Mouse (Mus musculus) neural tube, embryonic 14.5 days (tissue): Measurements from ENCODE around the gene Atg4d. TPM values are rescaled to one million over a fixed set of nuclear protein-coding genes. Genes with fewer than 3 reads are reported as not detected.
A peak's percentile ranks its signal among the peaks of the same experiment; 100 is the strongest.

Experiments used
- ATAC-seq: fragments of 200-750 bp; cut with Nextera tagmentation; 2 replicates; pipeline ENCODE4 v1.8.0; 2017; ENCODE audit warnings: low read depth, mild to moderate bottlenecking, moderate TSS enrichment, moderate library complexity
- H3K27ac ChIP-seq: fragments of 300-500 bp; sonication (generic); 2 replicates; pipeline ENCODE4 v1.5.1; 2014; ENCODE audit warnings: low read depth, mild to moderate bottlenecking, control low read depth, low read length, moderate library complexity, mixed read lengths
- H3K27me3 ChIP-seq: fragments of 300-500 bp; sonication (generic); 2 replicates; pipeline ENCODE4 v1.6.1; 2014; ENCODE audit warnings: low read length; ENCODE audit not compliant: control insufficient read depth, insufficient read depth
- H3K36me3 ChIP-seq: fragments of 300-500 bp; sonication (generic); 2 replicates; pipeline ENCODE4 v1.6.1; 2014; ENCODE audit warnings: low read length, mixed read lengths; ENCODE audit not compliant: control insufficient read depth, insufficient read depth
- H3K4me1 ChIP-seq: fragments of 300-500 bp; sonication (generic); 2 replicates; pipeline ENCODE4 v1.6.1; 2014; ENCODE audit warnings: low read length; ENCODE audit not compliant: control insufficient read depth, insufficient read depth
- H3K4me2 ChIP-seq: fragments of 300-500 bp; sonication (generic); 2 replicates; pipeline ENCODE4 v1.6.1; 2014; ENCODE audit warnings: mild to moderate bottlenecking, low read depth, low read length, control low read depth
- H3K4me3 ChIP-seq: fragments of 300-500 bp; sonication (generic); 2 replicates; pipeline ENCODE4 v1.5.1; 2014; ENCODE audit warnings: low read depth, low read length, control low read depth, mixed read lengths
- H3K9ac ChIP-seq: fragments of 300-500 bp; sonication (generic); replicated peaks from 2 replicates; pipeline ENCODE4 v1.6.1; 2014; ENCODE audit warnings: low read depth, mild to moderate bottlenecking, control low read depth, low read length, mixed read lengths
- H3K9me3 ChIP-seq: fragments of 300-500 bp; sonication (generic); 2 replicates; pipeline ENCODE4 v1.6.1; 2016; ENCODE audit warnings: low read length; ENCODE audit not compliant: control insufficient read depth
- WGBS: fragments of 180-500 bp; shearing (Covaris S2); extraction: QIAGEN DNeasy Blood & Tissue Kit; methylation state at CpG from one replicate; pipeline ENCODE4 v1.1.7; 2014; 5-methylcytosine and 5-hydroxymethylcytosine counted together
- polyA plus RNA-seq: library from polyadenylated mRNA; unstranded; fragments of >200 nt; fragmentation: Nextera tagmentation; extraction: Ambion mirVana; gene quantifications from 2 replicates; pipeline ENCODE4 v1.2.1, GENCODE M21; 2014

Gene Atg4d
- polyA plus RNA-seq, 1 experiment from 2014 or later: 50.4 TPM

DNA sequence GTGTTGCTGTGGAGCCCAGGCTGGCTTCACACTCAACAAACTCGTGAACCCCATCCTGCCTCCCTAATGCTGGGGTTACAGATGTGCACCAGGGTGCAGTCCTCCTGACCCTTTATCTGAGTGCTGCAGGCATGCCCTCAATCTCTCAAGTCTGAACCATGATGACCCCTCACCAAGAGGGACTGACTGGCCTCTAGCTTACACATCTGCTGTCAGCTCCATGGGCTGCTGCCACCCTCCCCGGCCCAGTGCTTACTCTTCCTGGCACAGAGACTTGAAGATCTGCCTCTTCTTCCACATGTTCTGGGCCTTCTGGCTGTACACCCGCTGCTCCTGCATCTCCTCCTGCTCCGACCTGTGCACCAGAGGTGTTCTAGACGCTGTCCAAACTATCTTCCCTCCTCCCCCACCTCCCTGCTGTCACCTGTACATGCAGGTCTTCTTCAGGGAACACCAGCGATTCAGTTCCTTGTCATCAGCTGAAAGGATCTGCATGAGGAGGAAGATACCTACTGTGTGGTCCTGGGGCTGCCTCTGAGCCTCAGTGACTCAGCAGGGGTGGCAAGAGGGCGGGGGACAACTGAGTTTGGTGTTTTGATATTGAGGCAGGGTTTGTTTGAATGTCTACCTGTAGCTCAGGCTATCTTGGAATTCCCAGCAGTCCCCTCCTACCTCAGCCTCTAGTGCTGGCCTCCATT lies 10.1 kb downstream of the Atg4d start:
- H3K36me3 ChIP-seq: peaks cover 93% of the 10 kb centered on the region
- H3K4me1 ChIP-seq: no peaks in the 10 kb centered on the region
- no peaks in the 10 kb centered on the region for H3K9me3 ChIP-seq
- no peak overlapping the region for H3K27ac ChIP-seq
- H3K9ac ChIP-seq: no peak overlapping the region
- 92% methylated on average over 7 of the region's 7 CpGs for WGBS
- ATAC-seq: no peak
- no peaks in the 10 kb centered on the region for H3K27me3 ChIP-seq
- no peak overlapping the region for H3K4me3 ChIP-seq
- no peak overlapping the region for H3K4me2 ChIP-seq

DNA sequence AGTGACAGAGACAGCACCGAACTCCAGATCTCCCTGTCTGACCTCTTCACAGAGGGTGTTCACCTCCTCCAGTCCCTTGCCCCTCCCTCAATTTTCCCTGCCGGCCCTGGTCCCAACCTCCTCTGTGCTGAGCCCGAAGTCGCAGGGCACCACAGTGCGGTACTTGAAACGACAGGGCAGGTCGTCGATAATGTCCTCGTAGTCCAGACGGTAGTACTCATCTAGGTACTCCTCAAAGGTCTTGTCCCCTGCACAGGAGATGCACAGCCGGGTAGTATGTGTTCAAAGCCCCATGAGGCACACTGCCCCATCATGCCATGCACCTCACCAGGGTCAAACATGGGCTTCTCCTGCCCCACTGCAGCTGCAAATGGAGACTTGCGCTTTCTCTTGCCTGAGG lies 10.6 kb downstream of the Atg4d start:
- H3K9ac ChIP-seq: no peak overlapping the region
- ATAC-seq: no peak

DNA sequence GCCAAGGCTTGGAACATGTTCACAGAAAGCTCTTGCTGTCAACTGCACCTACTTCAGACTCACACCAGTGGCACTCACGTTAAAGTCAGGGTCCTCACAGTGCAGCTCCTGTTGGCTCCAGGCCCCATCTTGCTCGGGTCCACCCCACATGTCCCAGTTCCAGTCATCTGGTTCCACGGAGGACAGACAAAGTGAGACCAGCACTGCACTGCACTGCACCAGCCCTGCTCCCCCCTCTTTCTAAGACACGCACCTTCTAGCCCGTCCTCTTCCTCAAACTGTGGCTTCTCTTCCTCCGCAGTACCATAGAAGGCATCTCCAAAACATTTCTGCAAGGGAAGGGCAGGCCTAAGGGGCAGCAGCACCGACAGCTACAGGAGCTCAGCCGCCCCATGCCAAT lies 11.2 kb downstream of the Atg4d start:
- ATAC-seq: no peak
- WGBS: 93% methylated on average over 8 of the region's 8 CpGs
- H3K9ac ChIP-seq: no peak overlapping the region

More for the DNA sequence above, 10.6 kb downstream of the Atg4d start:
- Histone ChIP-seq H3K9me3 (no peaks in the 10 kb centered on the region), H3K4me3 (no peak overlapping the region), H3K36me3 (peaks cover 90% of the 10 kb centered on the region), H3K27me3 (no peaks in the 10 kb centered on the region), H3K4me1 (no peaks in the 10 kb centered on the region), H3K27ac (no peak overlapping the region), H3K4me2 (no peak overlapping the region)
- WGBS: 91% methylated on average over 12 of the region's 12 CpGs

GRCm38 (mm10) chr9:21277776-21278175 lies 12.7 kb downstream of the Atg4d start:
- H3K9ac ChIP-seq: no peak overlapping the region
- peaks cover 78% of the 10 kb centered on the region for H3K36me3 ChIP-seq
- no peaks in the 10 kb centered on the region for H3K27me3 ChIP-seq
- H3K4me2 ChIP-seq: no peak overlapping the region
- WGBS: 97% methylated on average over 5 of the region's 5 CpGs
- H3K4me1 ChIP-seq: no peaks in the 10 kb centered on the region
- H3K9me3 ChIP-seq: no peaks in the 10 kb centered on the region
- no peak for ATAC-seq
- H3K4me3 ChIP-seq: no peak overlapping the region
- H3K27ac ChIP-seq: no peak overlapping the region

More for the DNA sequence above, 11.2 kb downstream of the Atg4d start:
- H3K4me1 ChIP-seq: no peaks in the 10 kb centered on the region
- no peaks in the 10 kb centered on the region for H3K27me3 ChIP-seq
- no peak overlapping the region for H3K4me2 ChIP-seq
- H3K27ac ChIP-seq: no peak overlapping the region
- H3K4me3 ChIP-seq: no peak overlapping the region
- no peaks in the 10 kb centered on the region for H3K9me3 ChIP-seq
- peaks cover 89% of the 10 kb centered on the region for H3K36me3 ChIP-seq

DNA sequence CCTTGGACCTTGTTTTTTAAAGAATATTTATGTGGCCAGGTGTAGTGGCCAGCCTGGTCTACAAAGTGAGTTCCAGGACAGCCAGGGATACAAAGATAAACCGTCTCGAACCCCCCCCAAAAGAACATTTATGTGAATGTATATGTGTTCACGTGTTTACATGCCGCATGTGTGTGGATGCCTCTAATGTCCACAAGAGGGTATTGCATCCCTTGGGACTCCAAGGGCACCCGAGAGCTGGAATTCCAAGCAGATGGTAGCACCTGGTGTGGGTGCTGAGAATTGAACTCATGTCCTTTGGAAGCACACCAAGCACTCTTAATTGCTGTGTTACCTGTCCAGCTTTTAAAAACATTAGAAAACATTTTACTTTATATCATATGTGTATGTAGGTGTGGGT lies 18.5 kb downstream of the Atg4d start:
- Histone ChIP-seq H3K9ac (no peak overlapping the region), H3K36me3 (peaks cover 41% of the 10 kb centered on the region), H3K9me3 (no peaks in the 10 kb centered on the region), H3K27ac (no peak overlapping the region), H3K27me3 (no peaks in the 10 kb centered on the region), H3K4me2 (no peak overlapping the region), H3K4me3 (no peak overlapping the region), H3K4me1 (peaks cover 13% of the 10 kb centered on the region)
- WGBS: 92% methylated on average over 5 of the region's 5 CpGs
- ATAC-seq: no peak

- H3K9ac ChIP-seq: no peak overlapping the region
- no peak overlapping the region for H3K4me3 ChIP-seq
- H3K9me3 ChIP-seq: no peaks in the 10 kb centered on the region
- no peak for ATAC-seq
- WGBS: 92% methylated on average over 3 of the region's 3 CpGs
- peaks cover 17% of the 10 kb centered on the region for H3K4me1 ChIP-seq
- no peak overlapping the region for H3K4me2 ChIP-seq
- H3K27ac ChIP-seq: no peak overlapping the region
- peaks cover 37% of the 10 kb centered on the region for H3K36me3 ChIP-seq
- no peaks in the 10 kb centered on the region for H3K27me3 ChIP-seq
Observed at GRCm38 (mm10) chr9:21283994-21284393, 18.9 kb downstream of the Atg4d start.

DNA sequence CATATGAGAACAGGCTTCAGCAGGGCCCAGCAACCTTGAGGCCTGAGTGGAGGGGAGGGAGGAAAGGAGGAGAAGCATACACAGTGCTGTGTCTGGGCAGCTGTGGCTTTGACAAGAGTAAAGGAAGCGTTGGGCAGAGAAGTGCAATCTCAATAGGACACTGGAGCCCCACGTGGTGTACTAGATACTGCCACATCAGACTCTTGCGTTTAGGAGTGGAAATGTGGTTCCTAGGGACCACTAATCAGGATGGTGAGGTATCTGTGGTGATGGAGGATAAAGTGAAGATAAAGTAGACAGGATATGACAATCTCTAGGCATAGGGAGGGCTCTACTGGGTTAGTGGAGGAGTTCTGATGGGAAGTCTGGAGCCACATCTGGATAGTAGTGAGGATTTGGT lies 21.7 kb downstream of the Atg4d start:
- Histone ChIP-seq H3K4me2 (peak overlapping the region; percentile 84), H3K27me3 (no peaks in the 10 kb centered on the region), H3K4me3 (peak overlapping the region; percentile 65), H3K27ac (no peak overlapping the region; the same call in 1 of the 2 replicates), H3K9ac (peak overlapping the region; percentile 60; the same call in 1 of the 2 replicates), H3K9me3 (no peaks in the 10 kb centered on the region), H3K4me1 (peaks cover 26% of the 10 kb centered on the region), H3K36me3 (peaks cover 16% of the 10 kb centered on the region; the same call in 1 of the 2 replicates)
- no peak for ATAC-seq
- 63% methylated on average over 3 of the region's 3 CpGs for WGBS

DNA sequence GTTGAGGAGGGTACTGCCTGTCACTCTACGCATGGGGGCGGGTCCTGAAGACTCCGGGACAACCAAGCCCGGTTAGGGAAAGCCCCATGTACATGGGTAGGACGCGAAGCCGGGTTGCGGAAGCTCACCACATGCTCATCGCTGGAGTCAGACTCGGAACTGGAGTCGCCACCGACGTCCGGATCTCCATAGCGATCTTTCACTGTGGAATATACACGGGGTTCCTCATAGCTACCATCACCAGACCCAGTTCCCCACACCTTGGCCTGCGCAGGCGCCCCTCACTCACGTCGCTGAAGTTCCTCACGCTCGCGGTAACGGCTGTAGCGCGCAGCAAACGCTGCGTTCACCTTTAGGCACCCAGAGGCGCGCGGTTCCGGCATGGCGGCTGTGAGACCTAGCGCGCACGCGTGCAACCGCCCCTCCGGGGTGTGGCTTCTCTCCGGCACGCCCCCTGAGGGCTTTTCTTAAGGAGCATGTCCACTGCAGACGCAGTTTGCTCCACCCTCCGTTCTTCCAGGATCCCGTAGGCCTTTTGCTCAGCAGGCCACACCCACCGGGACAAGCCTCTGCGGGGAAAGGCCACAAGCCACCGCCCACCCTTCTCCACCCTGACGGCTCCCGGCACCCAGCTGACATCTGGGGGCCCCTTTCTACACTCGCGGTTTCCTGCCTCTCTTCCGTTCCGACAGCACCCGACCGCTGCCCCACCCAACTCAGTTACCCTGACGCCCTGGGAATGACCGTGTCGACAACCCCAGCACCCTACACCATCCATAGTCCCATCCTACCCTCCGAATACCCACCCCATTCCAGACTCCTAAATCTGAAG lies 22.7 kb downstream of the Atg4d start, which contains the start of gene Kri1:
TSS of gene Kri1 (minus strand) at position 399 of the 832 bp plus-strand sequence.
- Histone ChIP-seq H3K27me3 (no peaks in the 10 kb centered on the region), H3K4me2 (peak within 1 kb of the TSS; percentile 84), H3K4me1 (peaks cover 26% of the 10 kb centered on the region), H3K9me3 (no peaks in the 10 kb centered on the region), H3K9ac (peak within 1 kb of the TSS; percentile 60), H3K36me3 (peaks cover 16% of the 10 kb centered on the region; the same call in 1 of the 2 replicates), H3K4me3 (peak within 1 kb of the TSS; percentile 65), H3K27ac (peak within 1 kb of the TSS; percentile 78)
- under 1% methylated on average over 59 of the region's 59 CpGs for WGBS
- peak; percentile 74 for ATAC-seq
